Comparison of ENCODE assay signal across 8 mouse cellular contexts in the genomic region with DNA sequence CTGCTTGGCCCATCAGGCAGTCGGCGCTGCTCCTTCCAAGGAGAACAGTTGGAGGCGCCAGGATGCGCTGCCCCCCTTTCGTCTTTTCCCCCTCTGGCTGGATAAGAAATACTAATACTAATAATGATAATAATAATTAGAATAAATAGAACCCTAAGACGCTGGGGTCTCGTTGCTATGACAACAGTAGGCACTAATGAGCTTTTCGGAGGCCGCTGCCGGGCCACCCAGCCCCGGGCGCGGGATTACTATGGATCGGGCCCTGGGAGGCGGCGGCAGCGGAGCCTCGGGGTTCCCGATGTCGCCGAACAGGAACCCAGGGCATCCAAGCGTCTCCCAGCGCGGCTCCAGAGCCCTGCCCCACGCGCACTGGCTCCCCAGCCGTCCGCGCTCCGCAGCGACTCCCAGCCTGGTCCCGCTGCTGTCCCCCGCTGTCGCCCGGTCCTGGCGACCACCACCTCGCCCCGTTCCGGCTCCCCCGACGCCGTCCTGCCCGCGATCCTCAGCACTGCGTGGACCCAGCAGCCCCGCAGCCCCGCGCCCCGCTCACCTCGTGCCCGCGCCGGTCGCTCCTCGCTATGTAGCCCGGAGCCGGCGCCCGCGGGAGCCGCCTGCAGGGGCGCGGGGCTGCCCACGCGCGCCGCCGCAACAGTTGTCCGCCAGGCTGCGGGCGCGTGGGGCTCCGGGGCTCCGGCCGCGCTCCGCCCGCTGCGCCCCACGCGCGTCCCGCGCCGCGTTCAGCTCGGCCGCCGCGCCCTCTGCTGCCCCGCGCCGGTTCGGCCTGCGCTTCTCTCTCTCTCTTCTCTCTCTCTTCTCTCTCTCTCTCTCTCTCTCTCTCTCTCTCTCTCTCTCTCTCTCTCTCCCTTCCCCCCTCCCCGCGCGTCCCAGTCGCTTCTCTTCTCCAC. TPM values are rescaled to one million over a fixed set of nuclear protein-coding genes. Genes with fewer than 3 reads are reported as not detected.
DNase-seq lines count a peak whose midpoint lies in the region; ATAC-seq and TF ChIP-seq lines count a peak whose summit lies in the region.

No protein-coding gene starts in this region.

- no peak for TF ChIP-seq CTCF in liver, adult 2 months (IDR thresholded peaks at IDR 0.05; ENCODE audit: low read depth, low read length)

- TF ChIP-seq POLR2A in liver, adult 2 months (IDR thresholded peaks at IDR 0.05; ENCODE audit: extremely low read depth, insufficient read depth, low read length): no peak

- peaks cover 13% of the 10 kb centered on the region for H3K27me3 ChIP-seq in liver, adult 2 months (ENCODE audit: control insufficient read depth, insufficient read depth, low read length)
- peaks cover 80% of the 10 kb centered on the region for H3K27me3 ChIP-seq in embryonic facial prominence, embryonic 12.5 days
- peaks cover 14% of the 10 kb centered on the region; the same call in 1 of the 2 replicates for H3K27me3 ChIP-seq in hindbrain, embryonic 15.5 days
- peaks cover 80% of the 10 kb centered on the region for H3K27me3 ChIP-seq in midbrain, embryonic 12.5 days

- H3K27ac ChIP-seq in liver, adult 2 months (replicated peaks; ENCODE audit: insufficient read depth, low read depth, low read length): no peak overlapping the region
- no peak overlapping the region for H3K27ac ChIP-seq in embryonic facial prominence, embryonic 12.5 days
- H3K27ac ChIP-seq in hindbrain, embryonic 15.5 days (replicated peaks): peak overlapping the region; percentile 67; the same call in 1 of the 2 replicates
- H3K27ac ChIP-seq in midbrain, embryonic 12.5 days (replicated peaks): peak overlapping the region; percentile 65

- H3K79me2 ChIP-seq in liver, adult 2 months (ENCODE audit: control insufficient read depth, insufficient read depth, low read length): no peaks in the 10 kb centered on the region

- no peak for DNase-seq in liver, adult 2 months (ENCODE audit: extremely low read depth, low read depth, low spot score)
- DNase-seq in liver: no peak
- no peak for DNase-seq in ovary, adult 18-20 months (ENCODE audit: low spot score)

- 4% methylated on average over 97 of the region's 99 CpGs for WGBS in liver, adult 2 months
- WGBS in embryonic facial prominence, embryonic 12.5 days: under 1% methylated on average over 72 of the region's 99 CpGs
- WGBS in hindbrain, embryonic 15.5 days: under 1% methylated on average over 67 of the region's 99 CpGs
- WGBS in midbrain, embryonic 12.5 days: 1% methylated on average over 84 of the region's 99 CpGs

- no peak overlapping the region for H3K4me3 ChIP-seq in liver, adult 2 months (ENCODE audit: insufficient read depth, low read depth, low read length)
- peak overlapping the region; percentile 55 for H3K4me3 ChIP-seq in embryonic facial prominence, embryonic 12.5 days
- H3K4me3 ChIP-seq in hindbrain, embryonic 15.5 days: peak overlapping the region; percentile 63
- H3K4me3 ChIP-seq in midbrain, embryonic 12.5 days: peak overlapping the region; percentile 72

- 0 out of 2 replicates have a peak overlapping the region, but pooled peaks have one; percentile 17 for H3K9ac ChIP-seq in liver, adult 2 months (ENCODE audit: low read depth, low read length)
- peak overlapping the region; percentile 72 for H3K9ac ChIP-seq in embryonic facial prominence, embryonic 12.5 days
- peak overlapping the region; percentile 51 for H3K9ac ChIP-seq in hindbrain, embryonic 15.5 days
- peak overlapping the region; percentile 82 for H3K9ac ChIP-seq in midbrain, embryonic 12.5 days (replicated peaks)

- H3K36me3 ChIP-seq in liver, adult 2 months (ENCODE audit: control insufficient read depth, insufficient read depth, low read length): no peaks in the 10 kb centered on the region
- no peaks in the 10 kb centered on the region for H3K36me3 ChIP-seq in embryonic facial prominence, embryonic 12.5 days
- no peaks in the 10 kb centered on the region for H3K36me3 ChIP-seq in hindbrain, embryonic 15.5 days
- no peaks in the 10 kb centered on the region for H3K36me3 ChIP-seq in midbrain, embryonic 12.5 days

- no peaks in the 10 kb centered on the region for H3K9me3 ChIP-seq in embryonic facial prominence, embryonic 12.5 days
- no peaks in the 10 kb centered on the region for H3K9me3 ChIP-seq in hindbrain, embryonic 15.5 days
- no peaks in the 10 kb centered on the region for H3K9me3 ChIP-seq in midbrain, embryonic 12.5 days

- H3K4me1 ChIP-seq in liver, adult 2 months (ENCODE audit: control insufficient read depth, insufficient read depth, low read length): no peaks in the 10 kb centered on the region
- peaks cover 26% of the 10 kb centered on the region for H3K4me1 ChIP-seq in embryonic facial prominence, embryonic 12.5 days
- H3K4me1 ChIP-seq in hindbrain, embryonic 15.5 days (replicated peaks): peaks cover 59% of the 10 kb centered on the region
- peaks cover 62% of the 10 kb centered on the region for H3K4me1 ChIP-seq in midbrain, embryonic 12.5 days

- H3K4me2 ChIP-seq in embryonic facial prominence, embryonic 12.5 days (replicated peaks): peak overlapping the region; percentile 99
- H3K4me2 ChIP-seq in hindbrain, embryonic 15.5 days: peak overlapping the region; percentile 87
- peak overlapping the region; percentile 97 for H3K4me2 ChIP-seq in midbrain, embryonic 12.5 days (replicated peaks)

- ATAC-seq in embryonic facial prominence, embryonic 12.5 days (ENCODE audit: insufficient number of reproducible peaks, insufficient read depth, low FRiP score, low TSS enrichment): no peak
- ATAC-seq in hindbrain, embryonic 15.5 days (ENCODE audit: low FRiP score, low read depth): peak; percentile 31
- ATAC-seq in midbrain, embryonic 12.5 days (ENCODE audit: low FRiP score, low read depth): no peak
- no peak for ATAC-seq in inflammation-experienced regulatory T-cells, adult 6 months
- no peak for ATAC-seq in erythroblast, adult 5-6 weeks (replicated peaks; ENCODE audit: low FRiP score, poor library complexity, severe bottlenecking)

RNA-seq across cellular contexts. Expression of a gene that starts 0.8 kb away (rescaled TPM):
- total RNA-seq in liver, adult 2 months (2014; rRNA removed): under 0.01 TPM in 1 of 2 replicates, not detected in the other
- polyA plus RNA-seq in liver, adult 2 months (2012; rRNA removed): 0.02 and 0.11 TPM in 2 replicates
- 4.2 and 5.6 TPM in 2 replicates for polyA plus RNA-seq in embryonic facial prominence, embryonic 12.5 days (2016; fragmentation: Nextera tagmentation; extraction: Ambion mirVana)
- 14.1 and 15.7 TPM in 2 replicates for polyA plus RNA-seq in hindbrain, embryonic 15.5 days (2015; fragmentation: Nextera tagmentation; extraction: Ambion mirVana)
- 10.5 and 13.2 TPM in 2 replicates for polyA plus RNA-seq in midbrain, embryonic 12.5 days (2016; fragmentation: Nextera tagmentation; extraction: Ambion mirVana)
- not detected for polyA plus RNA-seq in inflammation-experienced regulatory T-cells, adult 6 months (2017; shearing (Covaris generic))
- total RNA-seq in erythroblast, adult 5-6 weeks (2015; ENCODE audit: low replicate concordance): not detected in 2 replicates
- not detected in 2 replicates for total RNA-seq in erythroblast, adult 5-6 weeks (2017; ENCODE audit: low replicate concordance)

Comparison
In these comparisons a context has a peak if more than half of its experiments do, and no peak if none do; other contexts are left out.
1. H3K27ac ChIP-seq: peak in hindbrain, embryonic 15.5 days (single experiment) and midbrain, embryonic 12.5 days (single experiment); none in liver, adult 2 months (single experiment) and embryonic facial prominence, embryonic 12.5 days (single experiment).
2. H3K9ac ChIP-seq: peak in every context shown above with its lines; median percentile 82 in midbrain, embryonic 12.5 days; 72 in embryonic facial prominence, embryonic 12.5 days; 51 in hindbrain, embryonic 15.5 days; 17 in liver, adult 2 months.
3. Peak in every context shown above with its lines, with median percentiles within 50 percentile points of each other: H3K4me2 ChIP-seq.